Mouse (Mus musculus) right cerebral cortex, postnatal 14 days (tissue): ENCODE measurements around the gene Th.
A peak's percentile ranks its signal among the peaks of the same experiment; 100 is the strongest.

Experiments used
- DNase-seq: peaks from one replicate; pipeline ENCODE4 v3.0.0; 2022

Th gene

GRCm38 (mm10) chr7:142931028-142931427, at the start of gene Th:
Gene Th (minus strand): TSS chr7:142931128.
- DNase-seq = no peak

- DNase-seq = no peak
Measured at GRCm38 (mm10) chr7:142968809-142969511, 38.0 kb upstream of the Th start, which contains the start of gene Ascl2. Gene Ascl2 (minus strand): TSS chr7:142969264.

GRCm38 (mm10) chr7:142967884-142968808, 37.2 kb upstream of the Th start:
- peak; percentile 71 for DNase-seq

- DNase-seq = no peak
Measured at GRCm38 (mm10) chr7:142967414-142967883, 36.5 kb upstream of the Th start.

- no peak for DNase-seq
Measured at GRCm38 (mm10) chr7:142959752-142960151, 28.8 kb upstream of the Th start.

- DNase-seq = no peak
Measured at GRCm38 (mm10) chr7:142958817-142959216, 27.9 kb upstream of the Th start.

- DNase-seq = no peak
Measured at GRCm38 (mm10) chr7:142956018-142956417, 25.1 kb upstream of the Th start.

GRCm38 (mm10) chr7:142949568-142949967, 18.6 kb upstream of the Th start:
- DNase-seq = no peak

- DNase-seq = no peak
Measured at GRCm38 (mm10) chr7:142937631-142938030, 6.7 kb upstream of the Th start.

- no peak for DNase-seq
Measured at GRCm38 (mm10) chr7:142935708-142936107, 4.8 kb upstream of the Th start.

GRCm38 (mm10) chr7:142932469-142932868, 1.5 kb upstream of the Th start:
- no peak for DNase-seq

- no peak for DNase-seq
Measured at GRCm38 (mm10) chr7:142929516-142929915, 1.4 kb downstream of the Th start.

- no peak for DNase-seq
Measured at GRCm38 (mm10) chr7:142927293-142927692, 3.6 kb downstream of the Th start.

- peak; percentile 61 for DNase-seq
Measured at GRCm38 (mm10) chr7:142918641-142919628, 12.0 kb downstream of the Th start.

- DNase-seq = no peak
Measured at GRCm38 (mm10) chr7:142917659-142918058, 13.3 kb downstream of the Th start.

- no peak for DNase-seq
Measured at GRCm38 (mm10) chr7:142916178-142916577, 14.8 kb downstream of the Th start.

GRCm38 (mm10) chr7:142911682-142912081, 19.2 kb downstream of the Th start:
- no peak for DNase-seq

GRCm38 (mm10) chr7:142910104-142910503, 20.8 kb downstream of the Th start:
- DNase-seq = no peak

GRCm38 (mm10) chr7:142909622-142910021, 21.3 kb downstream of the Th start:
- DNase-seq = no peak

- no peak for DNase-seq
Measured at GRCm38 (mm10) chr7:142905606-142906005, 25.3 kb downstream of the Th start.

GRCm38 (mm10) chr7:142904331-142904730, 26.6 kb downstream of the Th start:
- DNase-seq = no peak

GRCm38 (mm10) chr7:142902931-142903330, 28.0 kb downstream of the Th start:
- no peak for DNase-seq

- no peak for DNase-seq
Measured at GRCm38 (mm10) chr7:142901774-142902173, 29.2 kb downstream of the Th start.
